Mouse (Mus musculus) cerebellum, adult 18-20 months (tissue): ENCODE results near the gene Glis1.
"Not testable (repeated sequence)": the region's sequence is repeated elsewhere in the genome, so short reads cannot be mapped to it uniquely, and the experiment has no call there.

ENCODE experiments used
- DNase-seq, 2 experiments: peaks; one replicate each; pipeline ENCODE4 v3.0.0; 2021

Gene Glis1

DNA sequence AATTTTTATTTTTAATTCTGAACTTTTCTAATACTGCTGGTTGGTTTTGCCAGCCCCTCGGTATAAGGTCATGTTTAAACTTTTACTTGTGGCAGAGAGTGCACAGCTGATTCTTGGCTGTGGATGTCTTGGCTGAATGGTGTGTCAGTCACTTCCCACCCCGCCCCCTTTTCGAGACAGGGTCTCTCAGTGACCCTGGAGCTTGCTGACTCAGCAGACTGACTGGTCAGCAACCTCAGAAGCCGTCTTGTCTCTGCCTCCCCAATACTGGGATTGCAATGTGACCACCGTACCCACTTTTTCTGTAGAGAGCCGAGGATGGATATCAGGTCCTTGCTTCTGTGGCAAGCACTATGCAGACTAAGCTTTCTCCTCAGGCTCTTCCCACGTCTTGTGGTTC, 154.2 kb downstream of the Glis1 start:
- DNase-seq = no peak

DNA sequence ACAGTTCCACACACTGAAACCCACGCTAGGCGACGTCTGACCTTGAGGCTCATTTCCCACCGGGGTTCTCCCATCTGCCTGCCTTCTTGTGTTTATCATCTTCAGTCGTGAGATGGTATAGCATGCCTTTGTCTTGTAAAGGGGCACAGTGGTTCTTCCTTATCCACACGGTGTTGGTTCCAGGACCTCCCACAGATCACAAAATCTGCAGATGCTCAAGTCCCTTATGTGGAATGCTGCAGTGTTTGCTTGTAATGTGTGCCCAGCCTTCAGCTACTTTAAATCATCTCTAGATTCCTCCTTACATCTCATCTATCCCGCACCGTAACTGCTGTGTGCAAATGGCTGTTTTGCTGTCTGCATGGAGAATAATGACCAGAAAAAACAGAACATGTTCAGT, 154.7 kb downstream of the Glis1 start:
- DNase-seq = no peak

DNA sequence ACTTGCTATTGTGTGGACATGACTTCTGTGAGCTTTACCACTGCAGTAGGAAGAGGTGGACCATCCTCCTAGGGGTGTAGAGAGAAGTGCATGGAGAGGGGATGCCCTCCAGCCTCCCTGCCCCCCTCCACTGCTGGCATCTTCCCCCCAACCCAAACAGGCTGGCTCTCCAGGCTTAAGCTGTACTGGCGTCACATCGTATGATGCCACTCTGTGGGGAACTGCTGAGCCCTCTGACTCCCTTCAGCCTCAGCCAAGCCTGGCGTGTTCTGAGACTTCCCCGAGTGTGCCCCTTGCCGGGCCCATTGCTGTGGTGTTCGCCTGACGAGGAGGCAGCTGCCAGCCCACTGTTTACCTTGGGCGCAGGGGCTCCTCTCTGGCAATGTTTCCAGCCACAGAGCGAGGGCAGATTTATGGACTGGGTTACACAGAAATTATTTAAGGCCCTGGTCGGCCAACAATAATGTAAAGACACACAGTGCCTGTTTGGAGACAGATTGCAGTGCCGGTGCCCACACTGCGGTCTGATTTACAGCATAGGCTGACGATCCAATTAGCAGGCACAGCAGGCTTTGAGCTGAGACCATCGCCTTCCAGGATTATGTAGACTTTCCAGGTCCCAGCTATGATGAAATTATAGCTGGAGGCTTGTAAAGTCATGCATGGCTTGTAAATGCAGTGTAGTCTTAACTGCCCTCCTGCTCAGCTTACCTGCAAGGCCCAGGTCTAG, 156.6 kb downstream of the Glis1 start:
- DNase-seq = no peak

DNA sequence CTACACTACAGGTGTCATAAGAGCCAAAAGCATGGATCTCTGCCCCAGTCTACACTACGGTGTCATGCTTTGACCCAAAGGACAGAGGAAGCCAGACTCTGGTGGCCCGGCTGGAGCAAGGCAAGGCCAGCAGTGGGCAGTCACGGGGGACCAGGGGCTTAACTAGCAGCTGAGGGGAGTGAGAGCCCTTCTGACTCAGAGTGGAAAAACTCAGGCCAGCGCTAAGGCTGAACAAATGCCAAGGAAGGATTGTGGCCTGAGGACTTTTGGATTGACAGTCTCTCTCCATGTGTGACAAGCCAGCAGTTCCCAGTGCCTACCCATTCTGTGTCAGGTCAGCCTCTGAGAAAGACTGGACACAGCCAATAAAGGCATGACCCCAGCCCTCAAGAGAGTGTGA, 159.0 kb downstream of the Glis1 start:
- DNase-seq = no peak

DNA sequence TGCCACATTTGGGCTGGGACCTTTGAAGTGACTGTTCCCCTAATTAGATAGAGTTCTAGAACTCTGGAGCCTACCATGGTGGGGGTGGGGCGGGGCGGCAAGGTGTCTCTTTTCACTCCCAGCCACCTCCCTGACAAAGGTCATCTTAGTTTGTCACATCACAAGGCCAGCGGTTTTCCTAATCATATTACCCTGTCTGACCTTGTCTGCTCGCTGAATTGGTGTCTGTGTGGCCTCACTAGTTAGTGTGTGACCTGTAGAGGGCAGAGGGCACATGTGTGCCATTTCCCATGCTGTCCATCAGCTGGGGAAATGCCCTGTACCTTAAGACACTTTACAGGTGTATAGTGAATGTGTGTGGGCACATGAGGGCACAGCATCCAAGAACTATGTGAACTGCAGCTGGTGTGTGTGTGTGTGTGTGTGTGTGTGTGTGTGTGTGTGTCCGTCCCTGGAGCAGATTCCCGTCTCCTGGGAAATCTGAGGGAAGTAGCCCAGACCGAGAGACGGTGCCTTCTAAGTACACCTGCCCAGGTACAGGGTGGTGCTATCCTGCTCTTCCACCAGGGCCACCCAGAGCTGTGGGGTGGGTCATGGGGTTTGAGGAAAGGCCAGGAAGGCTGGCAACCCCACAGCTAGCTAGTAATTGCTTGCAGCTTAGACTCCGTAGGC, 163.0 kb downstream of the Glis1 start:
- DNase-seq = no peak

DNA sequence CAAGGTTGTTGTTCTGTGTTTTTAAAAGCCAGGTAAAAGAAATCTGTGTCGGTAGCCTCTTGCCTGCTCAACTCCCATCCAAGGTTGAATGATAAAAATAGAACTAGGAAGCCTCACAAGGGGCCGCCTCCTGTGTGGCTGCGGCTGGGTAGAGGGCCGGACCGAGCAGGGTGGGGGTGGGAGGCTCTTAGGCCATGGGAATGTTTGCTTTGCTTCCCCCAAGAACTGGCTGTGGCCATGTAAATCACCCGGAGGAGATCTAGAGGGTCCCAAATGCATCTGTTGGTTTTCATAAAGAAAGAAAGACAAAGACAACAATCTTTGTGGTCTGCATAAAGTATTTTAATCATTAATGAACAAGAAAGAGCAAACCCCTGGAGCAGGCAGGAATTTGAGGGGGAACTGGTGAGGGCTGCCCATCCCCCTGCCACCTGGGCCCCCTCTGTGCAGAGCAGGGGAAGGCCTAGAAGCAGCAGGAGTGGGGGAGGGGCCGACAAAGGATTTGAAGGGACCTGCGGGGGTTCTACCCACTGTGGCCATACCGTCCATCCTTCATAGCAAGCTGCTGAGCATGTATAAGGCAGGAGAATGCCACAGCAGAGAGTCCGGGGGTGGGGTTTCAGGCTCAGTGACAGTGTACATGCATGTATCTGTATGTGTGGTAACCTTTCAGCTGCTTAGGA, 163.6 kb downstream of the Glis1 start:
- DNase-seq = no peak

DNA sequence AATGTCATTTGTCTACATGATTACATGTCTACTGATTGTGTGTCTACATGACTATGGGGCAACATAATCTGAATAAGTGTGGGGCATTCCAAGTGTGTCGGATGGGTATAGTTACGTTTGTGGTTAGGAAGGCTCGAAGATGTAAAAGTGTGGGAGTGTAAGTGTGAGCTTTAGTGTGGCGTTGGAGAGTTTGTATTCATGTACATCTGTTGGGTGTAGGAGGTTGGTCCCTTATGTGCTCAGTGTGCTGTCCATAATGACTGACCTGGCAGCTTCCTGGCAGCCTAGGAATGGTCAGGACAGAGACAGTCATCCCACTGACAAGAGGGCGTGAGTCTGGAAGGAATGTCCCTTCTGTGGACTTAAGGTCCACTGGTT, 164.2 kb downstream of the Glis1 start:
- not testable (repeated sequence) for DNase-seq

DNA sequence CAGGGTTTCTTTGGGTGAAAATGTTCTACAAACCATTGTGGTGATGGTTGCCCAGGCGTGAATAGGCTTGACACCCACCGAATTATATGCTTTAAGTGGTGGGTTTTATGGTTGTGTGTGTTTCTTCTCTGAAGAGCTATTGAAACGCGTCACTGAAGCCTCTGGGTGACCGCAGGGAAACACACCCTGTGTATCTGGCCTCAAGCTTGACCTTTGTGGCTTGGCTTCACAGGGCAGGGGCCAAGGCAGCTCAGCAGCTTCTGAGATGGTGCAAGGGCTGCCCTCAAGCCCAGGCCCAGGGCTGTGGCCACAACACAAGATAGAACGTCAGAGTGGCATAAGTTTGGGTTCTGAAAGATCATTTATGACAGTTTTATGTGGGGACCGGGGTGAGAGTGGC, 167.9 kb downstream of the Glis1 start:
- DNase-seq = no peak

DNA sequence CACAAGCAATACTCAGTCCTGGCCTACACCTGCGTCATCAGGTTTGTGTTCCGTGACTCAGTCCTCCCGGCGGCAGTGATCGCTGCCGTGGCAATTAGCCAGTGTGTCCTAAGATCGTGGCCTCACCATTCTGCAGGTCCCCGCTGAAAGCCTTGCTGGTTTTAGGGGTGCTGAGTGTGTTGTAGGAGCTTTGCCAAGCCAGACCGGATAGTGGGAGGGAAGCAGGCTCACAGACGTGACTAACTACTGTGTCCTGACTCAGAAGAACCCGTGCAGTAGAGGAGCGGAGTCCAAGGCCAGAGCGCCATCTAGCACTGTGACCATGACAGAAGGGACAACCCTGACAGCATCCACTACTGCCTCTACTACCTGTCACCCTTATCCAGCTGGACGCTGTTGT, 168.4 kb downstream of the Glis1 start:
- DNase-seq = peak; percentile 33 to 43

DNA sequence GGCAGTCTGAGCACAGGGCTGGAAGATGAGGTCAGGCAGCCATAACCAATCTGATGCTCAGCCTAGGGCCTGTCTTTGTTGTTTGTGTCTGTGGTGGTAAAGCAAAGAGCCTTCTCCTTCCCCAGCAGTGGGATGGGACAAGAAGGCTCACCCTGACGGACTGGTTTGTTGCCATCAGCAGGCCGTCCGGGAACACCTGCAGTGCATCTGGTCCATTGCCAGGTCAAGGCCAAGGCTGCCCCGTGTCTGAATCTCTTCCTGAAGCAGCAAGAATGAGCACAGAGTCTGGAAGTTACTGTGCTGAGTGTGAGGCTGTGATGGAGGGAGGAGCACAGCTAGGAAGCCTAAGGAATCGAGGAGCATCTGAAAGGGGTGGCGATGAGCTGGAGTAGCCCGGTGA, 168.8 kb downstream of the Glis1 start:
- DNase-seq = no peak

DNA sequence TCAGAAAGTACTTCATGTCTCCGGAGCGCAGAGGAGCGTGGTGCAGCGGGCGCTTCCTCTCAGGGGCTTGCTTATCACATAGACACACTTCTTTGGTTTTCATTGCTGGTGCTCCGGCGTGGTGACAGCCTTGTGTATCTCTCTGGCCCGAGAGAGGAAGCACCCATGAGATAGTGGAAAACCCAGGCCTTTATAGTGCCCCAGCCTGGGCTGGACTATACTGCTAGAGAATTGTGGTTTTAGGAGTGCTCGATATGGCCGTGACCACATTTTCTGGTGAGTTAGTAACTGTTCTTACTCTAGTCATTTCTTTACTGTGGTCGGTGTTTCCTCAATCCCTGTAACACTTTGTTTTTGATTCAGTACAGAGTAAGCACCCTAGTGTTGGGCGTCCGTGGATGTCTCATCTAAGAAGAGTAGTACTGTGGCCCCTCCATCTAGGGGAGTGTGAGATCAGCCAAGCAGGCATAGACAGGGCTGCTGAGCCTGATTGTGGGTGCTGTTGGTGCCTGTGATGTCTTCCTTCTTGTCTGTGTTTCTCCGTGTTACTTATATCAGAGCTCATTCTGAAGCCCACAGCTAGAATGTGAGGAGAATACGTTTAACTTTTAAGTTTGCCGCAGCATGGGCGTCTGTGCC, 171.7 kb downstream of the Glis1 start:
- no peak for DNase-seq

DNA sequence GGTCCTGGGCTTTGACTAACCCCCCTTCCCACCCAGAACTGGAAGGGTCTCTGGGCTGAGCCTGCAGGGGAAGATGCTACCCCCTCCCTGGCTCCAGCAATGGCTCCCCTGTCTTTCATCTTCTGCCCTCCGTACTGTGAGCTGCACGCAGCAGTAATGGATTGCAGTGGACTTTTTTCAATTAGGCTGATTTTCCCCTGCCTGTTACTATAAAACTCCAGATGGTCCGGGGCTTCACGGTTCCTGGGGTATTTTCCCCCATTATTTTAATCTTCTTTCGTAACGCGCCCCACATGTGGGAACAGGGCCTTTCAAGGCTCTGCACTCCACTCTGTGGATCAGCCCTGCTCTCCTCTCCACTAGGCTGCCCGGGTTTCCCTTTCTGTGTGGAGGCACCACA, 175.4 kb downstream of the Glis1 start:
- no peak for DNase-seq

DNA sequence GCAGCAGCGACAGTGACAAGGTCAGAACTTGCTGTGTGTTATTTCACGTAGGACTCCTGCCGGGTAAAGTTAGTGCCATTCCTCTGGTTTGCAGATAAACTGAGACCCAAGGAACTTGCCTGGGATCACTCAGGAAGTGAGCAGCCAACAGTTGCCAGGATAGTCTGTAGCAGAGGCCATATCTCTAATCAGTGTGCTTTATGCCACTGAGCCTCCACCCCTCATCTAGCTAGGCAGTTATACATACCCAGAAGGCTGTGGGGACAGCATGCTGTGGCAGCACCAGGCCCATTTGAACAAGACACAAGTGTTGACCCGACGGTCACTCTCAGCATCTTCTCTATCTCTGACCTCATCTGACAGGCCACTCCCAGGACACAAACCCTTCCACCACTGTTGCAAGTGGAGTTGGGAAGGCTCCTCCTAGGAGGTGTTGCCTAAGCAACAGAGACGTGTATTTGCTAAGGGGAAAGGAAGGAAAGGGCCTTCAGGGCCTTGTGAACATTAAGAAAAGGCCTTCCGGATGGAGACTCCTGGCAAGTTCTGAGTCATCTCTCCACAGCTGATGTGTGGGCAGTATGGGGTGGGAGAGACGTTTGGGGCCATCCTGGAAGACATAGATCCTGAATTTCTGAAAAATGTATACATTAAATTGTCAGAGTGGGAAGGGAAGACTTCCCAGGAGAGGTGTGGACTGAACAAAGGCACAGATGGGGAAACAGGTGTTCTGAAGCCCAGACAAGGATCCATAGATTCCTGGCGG, 177.7 kb downstream of the Glis1 start:
- DNase-seq = no peak

DNA sequence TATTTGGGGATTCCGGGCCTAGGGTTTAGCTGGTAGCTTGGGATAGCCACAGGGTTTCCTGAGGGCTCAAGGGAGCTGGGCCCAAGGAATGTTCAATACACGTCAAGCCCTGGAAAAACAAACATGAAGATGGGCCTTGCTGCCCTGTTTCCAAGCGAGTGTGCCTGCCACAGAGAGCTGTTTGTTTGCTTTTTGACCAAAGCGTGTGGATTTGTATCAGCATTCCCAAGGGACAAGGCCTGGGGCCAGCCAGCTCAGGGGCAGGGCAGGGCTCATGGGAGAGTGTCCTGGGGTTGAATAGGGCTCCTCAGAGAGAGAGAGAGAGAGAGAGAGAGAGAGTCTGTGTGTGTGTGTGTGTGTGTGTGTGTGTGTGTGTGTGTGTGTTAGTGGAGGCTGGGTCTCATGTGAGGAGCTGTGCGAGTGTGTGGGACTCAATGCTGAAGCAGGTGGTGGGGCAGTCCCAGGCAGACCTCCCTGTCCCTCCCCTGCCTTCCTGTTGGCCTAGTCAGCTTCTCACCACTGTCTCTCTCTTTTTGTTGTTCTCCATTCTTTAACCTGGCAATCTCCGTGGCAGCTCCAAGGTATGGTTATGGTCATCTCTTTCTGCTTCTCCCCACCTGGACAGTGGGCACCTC, 183.3 kb downstream of the Glis1 start:
- DNase-seq = no peak

DNA sequence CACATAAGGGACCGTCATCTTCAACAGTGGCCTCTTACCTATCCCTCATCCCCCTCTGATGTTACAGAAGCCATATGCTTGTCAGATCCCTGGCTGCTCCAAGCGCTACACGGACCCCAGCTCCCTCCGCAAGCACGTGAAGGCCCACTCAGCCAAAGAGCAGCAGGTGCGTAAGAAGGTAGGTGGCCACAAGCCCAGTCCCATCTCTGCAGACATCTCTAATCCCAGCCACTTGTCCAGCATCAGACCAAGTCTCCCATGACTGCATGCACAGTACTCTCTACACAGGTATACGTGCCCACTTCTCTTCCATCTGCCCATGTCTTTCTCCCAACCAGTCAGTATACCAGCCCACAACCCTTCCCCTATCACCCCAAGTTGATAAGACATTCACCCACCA, 185.1 kb downstream of the Glis1 start:
- no peak for DNase-seq

DNA sequence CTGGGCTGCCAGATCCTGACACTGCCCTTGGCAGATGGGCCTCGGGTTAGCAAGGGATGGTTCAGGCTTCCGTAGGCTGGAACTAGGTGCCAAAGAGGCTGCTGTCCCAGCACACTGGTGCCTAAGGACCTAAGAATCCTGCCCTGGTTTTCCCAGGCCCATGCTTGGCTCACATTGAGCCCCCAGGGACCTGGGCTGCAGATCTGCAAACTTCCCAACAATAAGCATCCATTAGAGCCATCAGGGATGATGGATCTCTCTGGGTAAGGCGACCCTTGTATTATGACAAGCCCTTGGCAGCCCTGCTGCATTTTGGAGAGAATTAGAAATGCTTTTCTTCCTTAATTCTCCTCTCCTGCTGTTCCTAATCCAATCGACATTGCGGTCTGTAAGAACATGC, 187.0 kb downstream of the Glis1 start:
- DNase-seq = no peak

DNA sequence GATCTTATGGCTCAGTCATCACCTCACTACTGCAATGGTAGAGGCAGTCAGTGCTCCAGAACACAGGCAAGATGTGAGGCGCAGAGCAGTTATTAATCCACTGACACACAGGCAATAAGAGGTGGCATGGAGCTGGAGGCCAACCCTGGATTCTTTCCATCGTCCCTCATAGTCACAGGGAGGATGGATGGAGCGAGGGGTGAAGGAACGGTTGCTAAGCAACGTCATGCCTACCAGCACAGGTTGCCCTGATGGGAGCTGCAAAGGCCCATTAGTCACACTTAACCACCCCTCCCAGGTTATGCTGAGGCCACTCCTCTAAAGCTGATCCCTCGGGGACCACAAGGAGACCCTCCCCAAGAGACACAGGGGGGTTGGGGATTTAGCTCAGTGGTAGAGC, 187.9 kb downstream of the Glis1 start:
- no peak for DNase-seq

DNA sequence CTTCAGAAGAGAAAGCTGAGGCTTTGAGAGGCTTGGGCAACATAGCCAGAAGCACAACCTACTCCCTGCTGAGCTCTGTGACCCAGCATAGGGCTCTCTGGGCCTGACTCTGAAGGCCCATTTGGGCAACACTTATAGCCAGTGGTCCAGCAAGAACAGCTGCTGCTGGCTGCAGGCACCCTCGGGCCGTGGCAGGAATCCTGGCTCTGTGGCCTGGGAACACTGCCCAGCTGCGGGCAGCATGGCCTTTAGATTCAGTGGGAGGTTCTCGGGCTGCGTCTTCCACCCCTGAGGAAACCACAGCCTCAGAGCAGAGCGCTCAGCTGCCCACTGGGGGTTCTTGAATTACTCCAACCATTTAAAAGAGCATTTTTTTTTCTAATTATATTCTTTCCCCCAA, 189.5 kb downstream of the Glis1 start:
- no peak for DNase-seq

DNA sequence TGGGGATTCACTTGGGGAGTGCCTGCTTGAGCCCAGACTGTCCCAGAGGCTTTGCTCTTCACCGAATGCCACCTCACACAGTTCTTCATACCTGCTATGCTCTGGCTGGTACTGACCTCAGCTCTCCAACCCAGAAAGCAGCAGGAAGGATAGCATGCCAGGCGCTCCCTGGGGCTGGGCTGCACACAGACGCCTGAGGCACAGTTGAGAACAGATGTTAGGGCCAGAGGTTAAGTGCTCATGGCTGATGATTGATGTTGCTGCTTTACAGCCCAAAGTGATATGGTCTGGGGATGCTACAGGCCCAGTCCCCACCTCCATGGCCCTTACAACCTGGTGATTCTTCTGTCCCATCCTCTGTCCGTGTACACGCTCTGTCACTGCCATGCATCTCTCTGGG, 190.6 kb downstream of the Glis1 start:
- DNase-seq = no peak

DNA sequence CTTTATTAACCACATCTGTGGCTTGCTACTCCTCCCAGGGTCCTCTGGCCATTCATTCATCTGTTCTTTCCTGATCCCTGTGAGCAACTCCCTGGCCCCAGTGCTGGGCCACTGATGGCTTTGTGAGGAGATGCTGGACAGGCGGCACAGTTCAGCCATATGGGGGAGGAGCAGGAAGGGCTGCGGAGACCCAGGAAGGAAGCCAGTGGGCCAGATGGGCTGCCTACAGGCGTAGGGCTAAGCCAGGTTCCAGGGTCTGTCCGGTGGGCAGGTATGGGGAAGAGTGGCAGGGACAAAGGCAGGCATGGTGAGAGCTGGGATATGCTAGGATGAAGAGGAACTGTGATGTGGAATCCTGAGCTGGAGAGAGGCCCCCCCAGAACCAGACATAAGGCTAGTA, 193.8 kb downstream of the Glis1 start:
- peak; percentile 57 to 58 for DNase-seq

DNA sequence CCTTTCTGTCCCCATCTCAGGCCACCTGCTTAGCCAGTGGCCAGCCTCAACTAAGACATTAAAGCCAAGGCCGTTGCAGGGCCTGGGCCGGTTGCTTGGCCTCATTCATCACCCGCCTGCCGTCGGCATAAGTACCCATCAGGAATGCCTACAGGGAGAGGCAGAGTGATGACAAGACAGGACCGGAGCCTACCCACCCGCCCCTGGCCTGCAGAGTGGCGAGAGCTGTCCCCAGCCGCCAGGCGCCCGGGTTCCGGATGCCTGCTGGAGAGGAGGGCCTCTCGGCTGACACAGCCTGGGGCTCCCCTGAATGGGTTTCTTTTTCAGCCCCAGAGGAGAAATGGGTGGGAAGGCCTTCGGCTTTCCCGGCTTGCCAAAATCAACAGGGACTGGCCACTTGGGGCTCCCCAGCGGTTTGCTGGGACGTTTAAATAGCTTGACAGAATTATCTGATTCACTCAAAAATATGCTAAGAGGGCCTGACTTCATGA, 194.6 kb downstream of the Glis1 start:
- DNase-seq = no peak

DNA sequence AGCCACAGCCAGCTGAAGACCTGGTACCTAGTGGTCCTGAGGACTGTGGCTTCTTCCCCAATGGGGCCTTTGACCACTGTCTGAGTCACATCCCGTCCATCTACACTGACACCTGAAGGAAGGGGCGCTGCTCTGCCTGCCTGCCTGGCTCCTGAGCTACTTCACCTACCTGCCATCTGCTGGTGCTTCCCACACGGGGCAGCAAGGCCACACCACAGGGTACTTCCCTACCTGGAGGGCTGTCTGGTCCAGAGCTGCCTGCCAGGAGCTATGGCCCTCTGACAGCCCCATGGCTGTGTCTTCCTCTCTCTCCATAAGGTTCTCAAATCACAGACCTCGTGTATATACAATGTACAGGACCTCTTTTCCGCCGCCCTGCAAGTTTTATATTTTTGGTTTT, 200.2 kb downstream of the Glis1 start:
- DNase-seq = peak; percentile 22 to 28
